Mouse (Mus musculus) cerebellum, adult 2 months (tissue): ENCODE measurements at regions not wholly inside any gene's neighbourhood (a gene's known extent, or its start where the extent isn't known, plus 50 kb on each side); places are given as distances from the start of the nearest gene placed in this dataset.

Experiments
- DNase-seq, 2 experiments: peaks; one replicate each; pipeline ENCODE4 v3.0.0; 2021
- H3K27ac ChIP-seq: fragments of 200-500 bp; 2 replicates; pipeline ENCODE4 v1.5.1; 2012; ENCODE audit warnings: low read length, control low read depth, inconsistent platforms; ENCODE audit not compliant: insufficient read depth
- H3K27me3 ChIP-seq: fragments of 200-500 bp; 2 replicates; pipeline ENCODE4 v1.6.1; 2012; ENCODE audit warnings: inconsistent platforms, mild to moderate bottlenecking, low read length, moderate library complexity; ENCODE audit not compliant: control insufficient read depth, insufficient read depth
- H3K4me1 ChIP-seq: fragments of 200-500 bp; 2 replicates; pipeline ENCODE4 v1.6.1; 2011; ENCODE audit warnings: low read length; ENCODE audit not compliant: control insufficient read depth, insufficient read depth
- H3K4me3 ChIP-seq: fragments of 200-500 bp; replicated peaks from 2 replicates; pipeline ENCODE3; 2011; ENCODE audit warnings: mild to moderate bottlenecking, low read depth, low read length, control low read depth; ENCODE audit not compliant: insufficient read depth
- CTCF ChIP-seq: fragments of 200-500 bp; IDR thresholded peaks from 2 replicates; pipeline ENCODE4 v1.5.1; 2011; ENCODE audit warnings: low read depth, mild to moderate bottlenecking, control low read depth, low read length, moderate library complexity, borderline replicate concordance; ENCODE audit not compliant: insufficient read depth
- POLR2A ChIP-seq: fragments of 200-500 bp; IDR thresholded peaks from 2 replicates; pipeline ENCODE4 v1.6.1; 2011; ENCODE audit warnings: low read length, control low read depth, borderline replicate concordance; ENCODE audit not compliant: insufficient read depth
- WGBS: fragments of 180-500 bp; shearing (Covaris S2); methylation state at CpG from one replicate; pipeline ENCODE4 v1.1.7; 2018; 5-methylcytosine and 5-hydroxymethylcytosine counted together

- no peak for TF ChIP-seq POLR2A
- TF ChIP-seq CTCF: no peak
These were observed 436.2 kb upstream of the Klf12 start for GRCm38 (mm10) chr14:100720667-100721066.

GRCm38 (mm10) chr14:100714952-100715351 is 430.5 kb upstream of the Klf12 start:
- Histone ChIP-seq H3K4me1 (no peaks in the 10 kb centered on the region), H3K27me3 (no peaks in the 10 kb centered on the region), H3K27ac (no peak overlapping the region), H3K4me3 (no peak overlapping the region)
- TF ChIP-seq CTCF (no peak), POLR2A (no peak)
- DNase-seq: no peak
- WGBS: 58% methylated on average over 2 of the region's 2 CpGs

More at GRCm38 (mm10) chr14:100720667-100721066, 436.2 kb upstream of the Klf12 start:
- Histone ChIP-seq H3K4me3 (no peak overlapping the region), H3K27ac (no peak overlapping the region), H3K4me1 (no peaks in the 10 kb centered on the region), H3K27me3 (no peaks in the 10 kb centered on the region)
- DNase-seq: no peak
- WGBS: 15% methylated on average over 1 of the region's 1 CpGs

DNA sequence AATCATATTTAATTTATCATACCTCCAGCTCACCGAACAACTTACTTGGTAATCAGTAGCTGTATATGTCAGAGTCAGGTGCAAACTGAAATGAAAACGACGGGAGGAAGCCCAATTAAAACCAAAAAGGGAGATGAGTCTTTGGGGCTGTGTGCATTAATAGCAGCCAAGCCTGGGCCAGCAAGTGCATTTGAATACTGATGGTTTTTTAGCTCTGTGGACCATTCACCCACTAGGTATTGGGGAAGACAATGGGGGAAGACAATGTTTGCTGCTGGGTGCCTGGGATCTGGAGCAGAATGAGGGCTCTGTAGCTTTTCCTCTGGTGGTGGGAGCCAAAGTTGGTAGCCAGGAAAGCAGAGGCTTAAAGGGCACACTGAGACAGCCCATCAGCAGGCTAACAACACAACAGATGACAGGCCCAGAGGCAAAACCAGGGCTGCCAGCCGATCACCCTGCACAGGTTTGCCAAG is 429.6 kb upstream of the Klf12 start:
- Histone ChIP-seq H3K27me3 (no peaks in the 10 kb centered on the region), H3K27ac (no peak overlapping the region), H3K4me3 (no peak overlapping the region), H3K4me1 (no peaks in the 10 kb centered on the region)
- TF ChIP-seq CTCF (no peak), POLR2A (no peak)
- WGBS: 36% methylated on average over 4 of the region's 4 CpGs
- DNase-seq: peak in 1 of 2 experiments; percentile 4

- DNase-seq: peak in 1 of 2 experiments; percentile 3
- TF ChIP-seq CTCF (no peak), POLR2A (no peak)
- Histone ChIP-seq H3K4me1 (no peaks in the 10 kb centered on the region), H3K4me3 (no peak overlapping the region), H3K27ac (no peak overlapping the region), H3K27me3 (no peaks in the 10 kb centered on the region)
- WGBS: 30% methylated on average over 6 of the region's 6 CpGs
These were observed 429.1 kb upstream of the Klf12 start for GRCm38 (mm10) chr14:100713592-100713991.

DNA sequence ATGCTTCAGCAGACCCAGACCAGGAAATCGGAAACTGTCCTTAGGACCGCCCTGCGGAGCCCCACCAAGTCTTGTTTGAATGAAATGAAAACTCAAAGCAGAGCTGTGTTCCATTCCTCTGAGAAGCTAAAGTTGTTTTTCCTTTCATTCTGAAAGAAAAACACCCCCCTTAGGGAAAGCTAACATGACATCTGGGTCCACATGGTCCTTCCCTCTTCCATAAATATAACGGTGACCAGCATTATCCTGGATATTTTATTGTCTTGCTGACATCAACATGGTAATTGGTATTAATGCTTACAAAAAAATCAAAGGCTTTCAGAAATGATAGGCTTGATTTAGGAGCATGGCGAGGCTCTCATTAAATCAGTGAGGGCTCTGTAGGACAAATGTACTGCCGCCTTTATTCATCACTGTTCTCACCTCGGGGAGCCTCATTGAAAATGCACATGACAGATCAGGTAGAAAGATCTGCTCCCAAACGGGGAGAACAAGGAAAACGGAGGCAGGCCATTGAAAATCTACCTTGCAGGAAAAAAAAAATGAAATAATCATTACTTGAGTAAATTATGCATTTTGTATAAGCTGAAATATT is 381.0 kb upstream of the Klf12 start:
- Histone ChIP-seq H3K4me1 (no peaks in the 10 kb centered on the region), H3K27ac (no peak overlapping the region), H3K27me3 (no peaks in the 10 kb centered on the region), H3K4me3 (no peak overlapping the region)
- no peak for DNase-seq
- TF ChIP-seq POLR2A: no peak
- no peak for TF ChIP-seq CTCF
- WGBS: 28% methylated on average over 9 of the region's 9 CpGs

DNA sequence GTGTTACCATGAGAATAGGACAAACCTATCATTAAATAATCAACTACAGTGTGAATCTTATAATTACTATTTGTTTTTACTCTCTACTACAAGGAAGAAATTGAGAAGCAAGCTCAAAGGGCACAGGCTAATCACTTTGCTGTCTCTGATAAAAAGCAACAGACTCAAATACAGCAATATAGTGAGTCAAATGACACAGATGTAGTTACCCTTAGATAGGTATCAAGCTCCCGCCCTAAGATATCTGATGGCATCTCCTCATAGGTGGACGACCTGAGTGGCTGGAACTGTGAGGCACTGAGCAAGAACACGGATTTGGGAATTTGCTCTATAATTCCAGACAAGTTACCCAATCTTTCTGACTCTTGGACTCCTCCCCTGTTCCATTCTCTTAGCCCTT is 379.7 kb upstream of the Klf12 start:
- H3K27ac ChIP-seq: no peak overlapping the region
- 78% methylated on average over 3 of the region's 3 CpGs for WGBS
- TF ChIP-seq POLR2A (no peak), CTCF (no peak)
- no peaks in the 10 kb centered on the region for H3K27me3 ChIP-seq
- H3K4me3 ChIP-seq: no peak overlapping the region
- no peak for DNase-seq
- H3K4me1 ChIP-seq: no peaks in the 10 kb centered on the region

DNA sequence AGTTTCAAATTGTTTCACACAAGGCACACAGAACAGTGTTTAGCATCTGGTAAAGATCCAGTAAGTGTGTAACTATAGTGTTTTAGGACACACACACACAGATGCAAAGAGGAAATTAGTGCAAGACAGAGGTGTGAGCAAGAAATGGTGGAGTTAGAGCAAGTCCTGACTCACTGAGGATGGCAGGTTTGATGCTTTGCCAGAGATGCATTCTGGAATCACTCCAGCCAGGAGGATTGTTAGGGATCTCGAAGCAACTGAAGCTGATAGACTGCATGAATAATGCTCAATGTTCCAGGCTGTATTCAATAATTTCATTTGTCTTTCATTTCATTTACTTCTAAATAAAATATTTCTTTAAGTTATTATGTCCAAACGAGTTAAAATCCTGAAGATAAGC is 357.6 kb upstream of the Klf12 start:
- Histone ChIP-seq H3K4me3 (no peak overlapping the region), H3K27me3 (no peaks in the 10 kb centered on the region), H3K27ac (no peak overlapping the region), H3K4me1 (no peaks in the 10 kb centered on the region)
- WGBS: 46% methylated on average over 2 of the region's 2 CpGs
- DNase-seq: no peak
- TF ChIP-seq POLR2A: no peak
- TF ChIP-seq CTCF: no peak

GRCm38 (mm10) chr14:100634521-100634920 is 350.0 kb upstream of the Klf12 start:
- no peaks in the 10 kb centered on the region for H3K27me3 ChIP-seq
- 82% methylated on average over 6 of the region's 6 CpGs for WGBS
- H3K27ac ChIP-seq: no peak overlapping the region
- TF ChIP-seq POLR2A: no peak
- no peak for TF ChIP-seq CTCF
- no peak overlapping the region for H3K4me3 ChIP-seq
- DNase-seq: no peak
- H3K4me1 ChIP-seq: no peaks in the 10 kb centered on the region
